24 mouse cellular contexts compared by ENCODE assay signal in genomic region chr16:70232706-70233105, GRCm38 (mm10).
DNase-seq lines count a peak whose midpoint lies in the region; ATAC-seq and TF ChIP-seq lines count a peak whose summit lies in the region.
"Had no signal": no experiment of that assay in that cellular context is flagged by ENCODE, and none has a peak within 500 bp of the region (broad histone marks: within the 10 kb centered on the region; RNA-seq: fewer than 3 reads in every experiment).

No protein-coding gene starts in this region.

- WGBS in heart, adult 2 months: 84% methylated on average over 9 of the region's 9 CpGs
- 81% methylated on average over 9 of the region's 9 CpGs for WGBS in heart, embryonic 12.5 days
- 88% methylated on average over 9 of the region's 9 CpGs for WGBS in liver, adult 2 months
- 71% methylated on average over 9 of the region's 9 CpGs for whole genome bisulfite sequencing in liver, embryonic 12.5 days (ENCODE audit: insufficient replicate concordance)

- no peak overlapping the region for H3K9ac ChIP-seq in heart, adult 2 months (ENCODE audit: low read depth, low read length)
- H3K9ac ChIP-seq in heart, embryonic 12.5 days: no peak overlapping the region
- no peak overlapping the region for H3K9ac ChIP-seq in liver, adult 2 months (ENCODE audit: low read depth, low read length)
- H3K9ac ChIP-seq in liver, embryonic 12.5 days: no peak overlapping the region
- H3K9ac ChIP-seq: embryonic facial prominence, embryonic 13.5 days; forebrain, embryonic 15.5 days; liver, embryonic 13.5 days; neural tube, embryonic 13.5 days had no signal

- no peaks in the 10 kb centered on the region for H3K4me1 ChIP-seq in heart, adult 2 months (ENCODE audit: control insufficient read depth, insufficient read depth, low read length)
- no peaks in the 10 kb centered on the region for H3K4me1 ChIP-seq in heart, embryonic 12.5 days (replicated peaks)
- no peaks in the 10 kb centered on the region for H3K4me1 ChIP-seq in liver, adult 2 months (ENCODE audit: control insufficient read depth, insufficient read depth, low read length)
- H3K4me1 ChIP-seq in liver, embryonic 12.5 days: no peaks in the 10 kb centered on the region
- no peaks in the 10 kb centered on the region for H3K4me1 ChIP-seq in E14TG2a.4 (replicated peaks; ENCODE audit: low read depth, low read length)
- H3K4me1 ChIP-seq: forebrain, embryonic 15.5 days; heart, embryonic 10.5 days; liver, embryonic 13.5 days had no signal

- ATAC-seq in heart, embryonic 12.5 days (ENCODE audit: insufficient number of reproducible peaks, low FRiP score): no peak
- no peak for ATAC-seq in liver, embryonic 12.5 days
- no peak for ATAC-seq in megakaryocyte, adult 5-6 weeks (ENCODE audit: poor library complexity, severe bottlenecking)
- ATAC-seq: forebrain, embryonic 15.5 days; inflammation-experienced regulatory T-cells, adult 6 months had no signal

- H3K4me3 ChIP-seq in heart, adult 2 months: no peak overlapping the region
- H3K4me3 ChIP-seq in heart, embryonic 12.5 days: no peak overlapping the region
- H3K4me3 ChIP-seq in liver, adult 2 months (ENCODE audit: insufficient read depth, low read depth, low read length): no peak overlapping the region
- H3K4me3 ChIP-seq in liver, embryonic 12.5 days: no peak overlapping the region
- H3K4me3 ChIP-seq in E14TG2a.4 (replicated peaks; ENCODE audit: low read length): no peak overlapping the region
- H3K4me3 ChIP-seq: embryonic facial prominence, embryonic 13.5 days; forebrain, embryonic 15.5 days; heart, embryonic 10.5 days; liver, embryonic 13.5 days; neural tube, embryonic 13.5 days had no signal

- H3K27me3 ChIP-seq in heart, adult 2 months (ENCODE audit: control insufficient read depth, insufficient read depth, low read length): no peaks in the 10 kb centered on the region
- no peaks in the 10 kb centered on the region for H3K27me3 ChIP-seq in heart, embryonic 12.5 days (replicated peaks)
- H3K27me3 ChIP-seq in liver, adult 2 months (ENCODE audit: control insufficient read depth, insufficient read depth, low read length): no peaks in the 10 kb centered on the region
- no peaks in the 10 kb centered on the region for H3K27me3 ChIP-seq in liver, embryonic 12.5 days (replicated peaks)
- H3K27me3 ChIP-seq in E14TG2a.4 (ENCODE audit: insufficient read depth, low read length): no peaks in the 10 kb centered on the region
- H3K27me3 ChIP-seq: embryonic facial prominence, embryonic 13.5 days; forebrain, embryonic 15.5 days; liver, embryonic 13.5 days; neural tube, embryonic 13.5 days had no signal

- no peaks in the 10 kb centered on the region for H3K79me2 ChIP-seq in heart, adult 2 months (replicated peaks; ENCODE audit: control insufficient read depth, insufficient read depth, low read length)
- H3K79me2 ChIP-seq in liver, adult 2 months (ENCODE audit: control insufficient read depth, insufficient read depth, low read length): no peaks in the 10 kb centered on the region

- TF ChIP-seq CTCF in heart, adult 2 months (IDR thresholded peaks at IDR 0.05): 0 out of 2 replicates have a peak, but pooled peaks have one; percentile 8
- TF ChIP-seq CTCF in liver, adult 2 months (IDR thresholded peaks at IDR 0.05; ENCODE audit: low read depth, low read length): peak; percentile 34; the same call in 1 of the 2 replicates
- peak; percentile 73 for TF ChIP-seq CTCF in E14TG2a.4 (conservative IDR thresholded peaks at IDR 0.05; ENCODE audit: low read length)

- H3K4me2 ChIP-seq in heart, embryonic 12.5 days: no peak overlapping the region
- H3K4me2 ChIP-seq in liver, embryonic 12.5 days: no peak overlapping the region
- H3K4me2 ChIP-seq: embryonic facial prominence, embryonic 13.5 days; forebrain, embryonic 15.5 days; liver, embryonic 13.5 days; midbrain, embryonic 11.5 days; neural tube, embryonic 13.5 days had no signal

- no peak for TF ChIP-seq EP300 in heart, adult 2 months (IDR thresholded peaks at IDR 0.05; ENCODE audit: insufficient read depth, low read depth, low read length)

- no peak overlapping the region for H3K27ac ChIP-seq in heart, adult 2 months
- no peak overlapping the region for H3K27ac ChIP-seq in heart, embryonic 12.5 days (ENCODE audit: poor library complexity, severe bottlenecking)
- H3K27ac ChIP-seq in liver, adult 2 months (replicated peaks; ENCODE audit: insufficient read depth, low read depth, low read length): no peak overlapping the region
- no peak overlapping the region for H3K27ac ChIP-seq in liver, embryonic 12.5 days
- H3K27ac ChIP-seq: embryonic facial prominence, embryonic 13.5 days; forebrain, embryonic 15.5 days; heart, embryonic 10.5 days; liver, embryonic 13.5 days; neural tube, embryonic 13.5 days had no signal

- H3K36me3 ChIP-seq in heart, adult 2 months (ENCODE audit: control insufficient read depth, insufficient read depth, low read length): no peaks in the 10 kb centered on the region
- H3K36me3 ChIP-seq in heart, embryonic 12.5 days: no peaks in the 10 kb centered on the region
- no peaks in the 10 kb centered on the region for H3K36me3 ChIP-seq in liver, adult 2 months (ENCODE audit: control insufficient read depth, insufficient read depth, low read length)
- no peaks in the 10 kb centered on the region for H3K36me3 ChIP-seq in liver, embryonic 12.5 days
- H3K36me3 ChIP-seq in E14TG2a.4 (ENCODE audit: insufficient read depth, low read length): no peaks in the 10 kb centered on the region
- H3K36me3 ChIP-seq: embryonic facial prominence, embryonic 13.5 days; forebrain, embryonic 15.5 days; heart, embryonic 10.5 days; liver, embryonic 13.5 days; neural tube, embryonic 13.5 days had no signal

- H3K9me3 ChIP-seq in heart, embryonic 12.5 days (replicated peaks): no peaks in the 10 kb centered on the region
- H3K9me3 ChIP-seq in liver, embryonic 12.5 days (replicated peaks): no peaks in the 10 kb centered on the region
- no peaks in the 10 kb centered on the region for H3K9me3 ChIP-seq in E14TG2a.4 (ENCODE audit: low read length)
- H3K9me3 ChIP-seq: embryonic facial prominence, embryonic 13.5 days; forebrain, embryonic 15.5 days; heart, embryonic 10.5 days; liver, embryonic 13.5 days; neural tube, embryonic 13.5 days had no signal

- no peak for TF ChIP-seq POLR2A in heart, adult 2 months (IDR thresholded peaks at IDR 0.05; ENCODE audit: insufficient read depth, low read depth, low read length)
- no peak for TF ChIP-seq POLR2A in liver, adult 2 months (IDR thresholded peaks at IDR 0.05; ENCODE audit: extremely low read depth, insufficient read depth, low read length)

- intact Hi-C loops in heart, adult 2 months (cut with DNase I): no loop called here

- DNase-seq in heart, adult 2 months: no peak
- peak; percentile 17 for DNase-seq in liver, adult 2 months (ENCODE audit: extremely low read depth, low read depth, low spot score)
- peak; percentile 45 for DNase-seq in R1 (ENCODE audit: low read depth, low spot score)
- DNase-seq in frontal cortex, adult 2 months (ENCODE audit: extremely low spot score in 1 of 2, low spot score in 1 of 2): no peak
- DNase-seq: adrenal gland, postnatal 25 days; cerebellum, adult 11 months; cerebellum, postnatal 14 days; gastrocnemius, postnatal 36 days; heart, postnatal 10 days; layer of hippocampus, postnatal 36 days; liver, embryonic 13.5 days; lung, postnatal 36 days; thymus, adult 18-20 months; thymus, postnatal 4 days had no signal

Comparison
In these comparisons a context has a peak if more than half of its experiments do, and no peak if none do; other contexts are left out.
1. DNase-seq: peak in liver, adult 2 months (single experiment) and R1 (single experiment); none in heart, adult 2 months (0 of 2) and frontal cortex, adult 2 months (0 of 2).
2. CTCF ChIP-seq: peak in every context shown above with its lines; median percentile 73 in E14TG2a.4; 34 in liver, adult 2 months; 8 in heart, adult 2 months.